Mouse (Mus musculus): ENCODE data around the gene Rnf151.
"Not testable (repeated sequence)": the region's sequence is repeated elsewhere in the genome, so short reads cannot be mapped to it uniquely, and the experiment has no call there.

The Rnf151 gene

DNA sequence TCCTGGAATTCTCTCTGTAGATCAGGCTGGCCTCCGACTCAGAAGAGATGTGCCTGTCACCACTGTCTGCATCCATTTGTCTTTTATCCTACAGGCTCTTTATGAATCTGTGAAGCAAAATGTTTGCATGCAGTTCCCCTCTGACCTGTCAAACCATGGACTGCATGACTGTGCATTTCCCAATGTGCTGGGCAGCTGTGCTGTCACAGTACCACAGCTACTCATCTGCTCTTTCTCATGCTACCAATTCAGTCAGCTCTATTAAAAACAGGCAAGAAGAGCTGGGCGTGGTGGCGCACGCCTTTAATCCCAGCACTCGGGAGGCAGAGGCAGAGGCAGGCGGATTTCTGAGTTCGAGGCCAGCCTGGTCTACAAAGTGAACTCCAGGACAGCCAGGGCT is 50.9 kb downstream of the Rnf151 start:
- not testable (repeated sequence) for DNase-seq
